Mouse (Mus musculus) megakaryocyte, embryonic 14.5 days (primary cell): ENCODE measurements around the gene Haspin. TPM values are rescaled to one million over a fixed set of nuclear protein-coding genes. Genes with fewer than 3 reads are reported as not detected.
A peak's percentile ranks its signal among the peaks of the same experiment; 100 is the strongest.

Source experiments
- H3K27me3 ChIP-seq: replicated peaks from 2 replicates; pipeline ENCODE3; 2012; ENCODE audit warnings: inconsistent platforms
- H3K36me3 ChIP-seq: replicated peaks from 2 replicates; pipeline ENCODE3; 2012; ENCODE audit warnings: low read length, inconsistent platforms, mixed read lengths
- H3K4me1 ChIP-seq: 2 replicates; pipeline ENCODE4 v1.6.1; 2012; ENCODE audit warnings: inconsistent platforms
- H3K4me3 ChIP-seq: replicated peaks from 2 replicates; pipeline ENCODE3; 2012; ENCODE audit warnings: moderate library complexity, mild to moderate bottlenecking, inconsistent platforms
- H3K9me3 ChIP-seq: 2 replicates; pipeline ENCODE4 v1.6.1; 2012; ENCODE audit warnings: inconsistent platforms
- FLI1 ChIP-seq: IDR thresholded peaks from 2 replicates; pipeline ENCODE4 v1.6.1; 2012; ENCODE audit warnings: low read length, inconsistent platforms, mixed read lengths
- GATA1 ChIP-seq: IDR thresholded peaks from 3 replicates; pipeline ENCODE4 v1.6.1; 2012; ENCODE audit warnings: mixed read lengths, low read length, inconsistent platforms, borderline replicate concordance
- polyA plus RNA-seq: library from polyadenylated mRNA; stranded (reverse); fragments of >175 nt; gene quantifications from 2 replicates; pipeline ENCODE4 v1.2.3, GENCODE M21; 2012; ENCODE audit warnings: low replicate concordance; ENCODE audit not compliant: insufficient read depth

Haspin gene
- polyA plus RNA-seq, 1 experiment: 4.4 TPM

- peaks cover 15% of the 10 kb centered on the region for H3K4me1 ChIP-seq
- no peaks in the 10 kb centered on the region for H3K9me3 ChIP-seq
- no peak for TF ChIP-seq FLI1
- no peak for TF ChIP-seq GATA1
- no peak overlapping the region for H3K4me3 ChIP-seq
- H3K27me3 ChIP-seq: peaks cover 13% of the 10 kb centered on the region
- H3K36me3 ChIP-seq: no peaks in the 10 kb centered on the region
Observed at GRCm38 (mm10) chr11:73146026-73146974, 8.2 kb upstream of the Haspin start.

- Histone ChIP-seq H3K27me3 (peaks cover 12% of the 10 kb centered on the region), H3K4me3 (no peak overlapping the region), H3K9me3 (no peaks in the 10 kb centered on the region), H3K4me1 (peaks cover 15% of the 10 kb centered on the region), H3K36me3 (no peaks in the 10 kb centered on the region)
- no peak for TF ChIP-seq GATA1
- TF ChIP-seq FLI1: no peak
Observed at GRCm38 (mm10) chr11:73144261-73144681, 6.2 kb upstream of the Haspin start.

GRCm38 (mm10) chr11:73137116-73137515 is 978 bp downstream of the Haspin start:
- TF ChIP-seq FLI1: no peak
- no peak for TF ChIP-seq GATA1
- Histone ChIP-seq H3K36me3 (peaks cover 25% of the 10 kb centered on the region), H3K9me3 (no peaks in the 10 kb centered on the region), H3K4me1 (peaks cover 60% of the 10 kb centered on the region), H3K27me3 (no peaks in the 10 kb centered on the region), H3K4me3 (peak overlapping the region; percentile 97)

GRCm38 (mm10) chr11:73136587-73136986 is 1.5 kb downstream of the Haspin start:
- Histone ChIP-seq H3K9me3 (no peaks in the 10 kb centered on the region), H3K27me3 (no peaks in the 10 kb centered on the region), H3K36me3 (peaks cover 25% of the 10 kb centered on the region), H3K4me1 (peaks cover 63% of the 10 kb centered on the region), H3K4me3 (peak overlapping the region; percentile 97)
- no peak for TF ChIP-seq GATA1
- TF ChIP-seq FLI1: no peak

- Histone ChIP-seq H3K36me3 (peaks cover 31% of the 10 kb centered on the region), H3K9me3 (no peaks in the 10 kb centered on the region), H3K4me3 (peak overlapping the region; percentile 53), H3K27me3 (no peaks in the 10 kb centered on the region), H3K4me1 (peaks cover 85% of the 10 kb centered on the region)
- TF ChIP-seq GATA1: no peak
- no peak for TF ChIP-seq FLI1
Observed at GRCm38 (mm10) chr11:73134222-73134621, 3.9 kb downstream of the Haspin start.

GRCm38 (mm10) chr11:73132999-73133398 is 5.1 kb downstream of the Haspin start:
- H3K27me3 ChIP-seq: no peaks in the 10 kb centered on the region

GRCm38 (mm10) chr11:73131020-73131419 is 7.1 kb downstream of the Haspin start:
- Histone ChIP-seq H3K9me3 (no peaks in the 10 kb centered on the region), H3K4me3 (peak overlapping the region; percentile 72), H3K27me3 (no peaks in the 10 kb centered on the region), H3K4me1 (peaks cover 70% of the 10 kb centered on the region), H3K36me3 (peaks cover 57% of the 10 kb centered on the region)
- TF ChIP-seq FLI1: no peak
- TF ChIP-seq GATA1: no peak

More at GRCm38 (mm10) chr11:73132999-73133398, 5.1 kb downstream of the Haspin start:
- H3K4me1 ChIP-seq: peaks cover 86% of the 10 kb centered on the region
- TF ChIP-seq FLI1: no peak
- TF ChIP-seq GATA1: no peak
- peaks cover 39% of the 10 kb centered on the region for H3K36me3 ChIP-seq
- H3K4me3 ChIP-seq: peak overlapping the region; percentile 31
- no peaks in the 10 kb centered on the region for H3K9me3 ChIP-seq

GRCm38 (mm10) chr11:73126495-73126894 is 11.6 kb downstream of the Haspin start:
- H3K27me3 ChIP-seq: no peaks in the 10 kb centered on the region
- H3K9me3 ChIP-seq: no peaks in the 10 kb centered on the region
- no peak for TF ChIP-seq FLI1
- no peak for TF ChIP-seq GATA1
- peaks cover 35% of the 10 kb centered on the region for H3K4me1 ChIP-seq
- H3K36me3 ChIP-seq: peaks cover 62% of the 10 kb centered on the region
- no peak overlapping the region for H3K4me3 ChIP-seq

GRCm38 (mm10) chr11:73111414-73111813 is 26.7 kb downstream of the Haspin start:
- peaks cover 12% of the 10 kb centered on the region for H3K27me3 ChIP-seq
- H3K9me3 ChIP-seq: no peaks in the 10 kb centered on the region
- TF ChIP-seq FLI1: no peak
- TF ChIP-seq GATA1: no peak

GRCm38 (mm10) chr11:73109941-73110340 is 28.2 kb downstream of the Haspin start:
- Histone ChIP-seq H3K4me1 (peaks cover 70% of the 10 kb centered on the region), H3K36me3 (no peaks in the 10 kb centered on the region), H3K9me3 (no peaks in the 10 kb centered on the region), H3K4me3 (peak overlapping the region; percentile 57), H3K27me3 (peaks cover 8% of the 10 kb centered on the region)
- TF ChIP-seq GATA1 (no peak), FLI1 (no peak)

More at GRCm38 (mm10) chr11:73111414-73111813, 26.7 kb downstream of the Haspin start:
- Histone ChIP-seq H3K36me3 (no peaks in the 10 kb centered on the region), H3K4me1 (peaks cover 62% of the 10 kb centered on the region), H3K4me3 (no peak overlapping the region)
